Mouse (Mus musculus): ENCODE measurements around the gene Dusp27.
"Not testable (repeated sequence)": the region's sequence is repeated elsewhere in the genome, so short reads cannot be mapped to it uniquely, and the experiment has no call there.

The Dusp27 gene

GRCm38 (mm10) chr1:166142369-166142768, 14.6 kb upstream of the Dusp27 start:
- DNase-seq (ENCODE audit: low read depth, low spot score) = no peak

GRCm38 (mm10) chr1:166141868-166142267, 14.1 kb upstream of the Dusp27 start:
- DNase-seq (ENCODE audit: low read depth, low spot score) = not testable (repeated sequence)

- DNase-seq (ENCODE audit: low read depth, low spot score) = no peak
Observed at GRCm38 (mm10) chr1:166139620-166140184, 12.0 kb upstream of the Dusp27 start.

GRCm38 (mm10) chr1:166139113-166139512, 11.4 kb upstream of the Dusp27 start:
- no peak for DNase-seq (ENCODE audit: low read depth, low spot score)

DNA sequence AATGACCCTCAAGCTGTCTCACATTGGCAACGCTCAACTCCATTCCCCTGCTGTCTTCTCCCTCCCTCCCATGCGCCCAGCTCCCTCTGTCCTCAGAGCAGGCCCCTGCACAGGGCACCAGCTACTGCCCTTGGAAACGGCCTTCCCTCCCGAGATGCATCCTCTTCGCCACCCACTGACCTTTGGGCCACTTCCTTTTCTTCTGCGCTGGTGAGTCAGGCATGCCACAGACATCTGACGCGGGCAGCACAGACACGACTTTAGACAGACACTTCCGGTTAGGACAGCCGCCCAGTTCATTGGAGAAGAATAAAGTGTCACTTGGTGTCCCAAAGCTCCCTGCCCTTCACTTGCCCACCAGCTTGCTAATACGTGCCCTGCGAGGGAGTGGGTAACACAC, 10.4 kb upstream of the Dusp27 start:
- DNase-seq (ENCODE audit: low read depth, low spot score) = no peak

- no peak for DNase-seq (ENCODE audit: low read depth, low spot score)
Observed at GRCm38 (mm10) chr1:166137244-166137938, 9.7 kb upstream of the Dusp27 start.

- no peak for DNase-seq (ENCODE audit: low read depth, low spot score)
Observed at GRCm38 (mm10) chr1:166135091-166135740, 7.5 kb upstream of the Dusp27 start.

GRCm38 (mm10) chr1:166132367-166132766, 4.6 kb upstream of the Dusp27 start:
- no peak for DNase-seq (ENCODE audit: low read depth, low spot score)

- no peak for DNase-seq (ENCODE audit: low read depth, low spot score)
Observed at GRCm38 (mm10) chr1:166130224-166130860, 2.6 kb upstream of the Dusp27 start, which contains the start of gene Gpa33. Gene Gpa33, plus strand, starts transcription at chr1:166130238.

- no peak for DNase-seq (ENCODE audit: low read depth, low spot score)
Observed at GRCm38 (mm10) chr1:166128551-166128950, 829 bp upstream of the Dusp27 start.

DNA sequence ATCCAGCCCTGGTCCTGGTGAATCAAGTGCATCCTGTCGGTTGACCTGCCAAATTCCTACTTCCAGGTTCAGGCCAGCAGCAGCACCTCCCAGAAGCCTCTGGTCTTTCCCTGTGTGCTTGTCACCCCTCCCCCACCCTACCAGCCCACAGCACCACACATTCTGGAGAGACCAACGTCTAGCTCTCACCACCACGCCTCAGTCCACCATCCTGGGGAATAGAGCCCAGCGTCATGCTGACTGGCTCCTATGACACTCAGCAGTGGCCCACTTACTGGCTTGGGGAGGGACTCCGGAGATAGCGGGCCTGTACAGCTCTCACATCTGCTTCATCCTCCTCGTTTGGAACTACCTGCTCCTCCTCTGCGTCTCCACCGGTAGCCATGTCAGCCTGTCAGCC, 927 bp downstream of the Dusp27 start:
- no peak for DNase-seq (ENCODE audit: low read depth, low spot score)

- DNase-seq (ENCODE audit: low read depth, low spot score) = no peak
Observed at GRCm38 (mm10) chr1:166126290-166126689, 1.4 kb downstream of the Dusp27 start.

GRCm38 (mm10) chr1:166124932-166125593, 2.7 kb downstream of the Dusp27 start:
- no peak for DNase-seq (ENCODE audit: low read depth, low spot score)

DNA sequence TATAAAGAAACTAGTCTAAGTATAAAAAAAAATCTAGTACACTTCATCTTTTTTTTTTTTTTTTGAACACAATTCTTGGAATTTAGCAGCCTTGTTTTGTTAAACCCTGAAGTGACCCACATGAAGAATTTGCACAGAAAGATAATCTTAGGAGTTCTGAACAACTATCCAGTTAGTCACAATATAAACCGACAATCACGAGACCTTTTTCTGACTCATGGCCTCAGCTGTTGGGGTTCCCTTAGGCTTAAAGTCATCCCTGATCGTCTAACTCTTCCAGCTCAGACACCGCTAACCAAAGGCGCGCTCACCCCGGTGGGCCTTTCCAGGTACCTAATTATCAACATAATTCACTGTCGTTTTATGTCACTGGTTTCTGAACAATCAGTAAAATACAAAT, 4.0 kb downstream of the Dusp27 start:
- no peak for DNase-seq (ENCODE audit: low read depth, low spot score)

GRCm38 (mm10) chr1:166123045-166123444, 4.7 kb downstream of the Dusp27 start:
- DNase-seq (ENCODE audit: low read depth, low spot score) = no peak

- no peak for DNase-seq (ENCODE audit: low read depth, low spot score)
Observed at GRCm38 (mm10) chr1:166122114-166122513, 5.6 kb downstream of the Dusp27 start.

DNA sequence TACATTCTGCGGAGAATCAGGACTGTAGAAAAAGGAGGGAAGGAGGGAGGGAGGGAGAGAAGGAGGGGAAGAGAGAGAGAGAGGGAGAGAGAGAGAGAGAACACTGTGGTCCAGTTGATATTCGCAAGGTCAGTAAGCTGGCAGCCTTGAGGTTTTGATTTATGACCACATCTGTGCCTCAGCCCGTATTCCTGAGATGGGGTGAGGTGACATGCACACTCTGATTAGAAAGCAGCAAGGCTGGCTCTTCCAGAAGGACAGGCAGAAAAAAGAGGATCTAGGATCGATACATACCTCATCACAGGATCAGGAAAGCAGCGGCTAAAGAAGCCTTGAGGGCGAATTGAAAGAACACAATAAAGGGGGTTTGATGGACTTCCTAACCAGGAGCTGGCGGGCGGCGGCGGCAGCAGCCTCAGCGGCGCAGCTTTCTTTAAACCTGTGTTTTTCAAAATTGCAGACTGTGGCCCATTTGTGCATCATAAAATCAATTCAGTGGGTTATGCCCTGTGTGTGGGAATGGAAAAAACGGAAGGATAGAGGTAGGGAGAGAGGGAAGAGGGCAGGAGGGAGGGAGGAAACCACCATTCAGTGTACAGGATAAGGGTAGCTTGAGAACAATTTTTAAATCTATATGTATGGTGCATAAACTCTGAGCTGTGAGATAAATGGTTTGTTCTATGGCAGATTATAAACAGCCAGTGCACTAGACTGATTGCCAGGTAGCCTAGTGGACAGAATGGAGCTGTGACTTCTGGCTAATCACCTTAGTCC, 9.7 kb downstream of the Dusp27 start:
- DNase-seq (ENCODE audit: low read depth, low spot score) = no peak

GRCm38 (mm10) chr1:166115719-166116118, 12.0 kb downstream of the Dusp27 start:
- DNase-seq (ENCODE audit: low read depth, low spot score) = no peak

DNA sequence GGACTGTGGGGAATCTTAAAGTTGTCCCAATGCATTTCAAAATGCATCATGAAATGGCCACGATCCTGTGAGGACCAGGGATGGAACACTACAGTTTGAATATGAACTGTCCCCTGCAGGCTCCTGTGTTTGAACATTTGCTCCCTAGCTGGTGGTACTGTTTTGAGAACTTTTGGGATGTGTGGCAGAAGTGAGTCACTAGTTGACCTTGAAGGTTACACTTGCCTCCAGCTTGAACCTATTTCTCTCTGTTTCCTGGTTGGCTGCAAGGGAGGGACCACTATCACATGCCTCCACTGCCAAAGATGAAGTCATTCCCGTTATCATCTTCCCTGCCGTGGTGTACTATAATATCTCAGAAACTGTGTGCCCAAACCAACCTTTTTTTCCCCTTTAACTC, 12.7 kb downstream of the Dusp27 start:
- DNase-seq (ENCODE audit: low read depth, low spot score) = no peak

GRCm38 (mm10) chr1:166105464-166105863, 22.3 kb downstream of the Dusp27 start:
- no peak for DNase-seq (ENCODE audit: low read depth, low spot score)

- DNase-seq (ENCODE audit: low read depth, low spot score) = no peak
Observed at GRCm38 (mm10) chr1:166104858-166105257, 22.9 kb downstream of the Dusp27 start.
